Mouse (Mus musculus): ENCODE measurements at regions not wholly inside any gene's neighbourhood (a gene's known extent, or its start where the extent isn't known, plus 50 kb on each side); places are given as distances from the start of the nearest gene placed in this dataset.

- peak; percentile 76 to 81 for DNase-seq
These were observed 77.7 kb upstream of the Vmn2r25 start for GRCm38 (mm10) chr6:123930951-123931350.

- DNase-seq = no peak
These were observed 84.7 kb upstream of the Vmn2r25 start for GRCm38 (mm10) chr6:123937930-123938329.

- DNase-seq = no peak
These were observed 63.0 kb upstream of the Vmn2r26 start for GRCm38 (mm10) chr6:123961321-123961720.

GRCm38 (mm10) chr6:123971180-123971579 lies 53.2 kb upstream of the Vmn2r26 start:
- peak; percentile 2 to 30 for DNase-seq
